Mouse (Mus musculus) spleen, postnatal 36 days (tissue): ENCODE data around the gene Snap91.

Source experiments
- DNase-seq, 2 experiments: peaks; one replicate each; pipeline ENCODE4 v3.0.0; 2022; ENCODE audit warnings: low spot score in 2 of 2, mixed read lengths in 1 of 2

The Snap91 gene

GRCm38 (mm10) chr9:86744041-86744440 is 136.4 kb downstream of the Snap91 start:
- DNase-seq = no peak

GRCm38 (mm10) chr9:86742959-86743911 is 137.2 kb downstream of the Snap91 start, which contains the start of gene Prss35:
Gene Prss35, plus strand, starts transcription at chr9:86743649.
- no peak for DNase-seq

- DNase-seq = no peak
Measured at GRCm38 (mm10) chr9:86739971-86740370, 140.5 kb downstream of the Snap91 start.

- no peak for DNase-seq
Measured at GRCm38 (mm10) chr9:86738801-86739200, 141.7 kb downstream of the Snap91 start.

- DNase-seq = no peak
Measured at GRCm38 (mm10) chr9:86738067-86738466, 142.4 kb downstream of the Snap91 start.

GRCm38 (mm10) chr9:86736991-86737390 is 143.5 kb downstream of the Snap91 start:
- no peak for DNase-seq

- no peak for DNase-seq
Measured at GRCm38 (mm10) chr9:86734795-86735194, 145.7 kb downstream of the Snap91 start.

GRCm38 (mm10) chr9:86734357-86734756 is 146.1 kb downstream of the Snap91 start:
- DNase-seq = no peak

- no peak for DNase-seq
Measured at GRCm38 (mm10) chr9:86729811-86730210, 150.6 kb downstream of the Snap91 start.

- DNase-seq = no peak
Measured at GRCm38 (mm10) chr9:86729084-86729483, 151.4 kb downstream of the Snap91 start.

GRCm38 (mm10) chr9:86728214-86728814 is 152.1 kb downstream of the Snap91 start:
- DNase-seq = no peak

- DNase-seq = no peak
Measured at GRCm38 (mm10) chr9:86726381-86726720, 154.1 kb downstream of the Snap91 start.

- DNase-seq = no peak
Measured at GRCm38 (mm10) chr9:86725604-86726380, 154.7 kb downstream of the Snap91 start.

GRCm38 (mm10) chr9:86725066-86725465 is 155.4 kb downstream of the Snap91 start:
- no peak for DNase-seq

- no peak for DNase-seq
Measured at GRCm38 (mm10) chr9:86720794-86721193, 159.7 kb downstream of the Snap91 start.

GRCm38 (mm10) chr9:86720227-86720626 is 160.2 kb downstream of the Snap91 start:
- no peak for DNase-seq

GRCm38 (mm10) chr9:86717119-86717518 is 163.3 kb downstream of the Snap91 start:
- no peak for DNase-seq

GRCm38 (mm10) chr9:86716540-86716939 is 163.9 kb downstream of the Snap91 start:
- no peak for DNase-seq
